Mouse (Mus musculus) hindbrain, embryonic 11.5 days (tissue): ENCODE measurements around the gene Sept8. TPM values are rescaled to one million over a fixed set of nuclear protein-coding genes. Genes with fewer than 3 reads are reported as not detected.

ENCODE experiments used
- ATAC-seq: fragments of 200-750 bp; cut with Nextera tagmentation; 2 replicates; pipeline ENCODE4 v1.8.0; 2017; ENCODE audit warnings: mild to moderate bottlenecking, moderate TSS enrichment, moderate library complexity; ENCODE audit not compliant: low FRiP score
- DNase-seq: peaks from one replicate; pipeline ENCODE4 v3.0.0-alpha.2; 2015; ENCODE audit warnings: low spot score
- H3K27ac ChIP-seq: fragments of 300-500 bp; sonication (generic); 2 replicates; pipeline ENCODE4 v1.5.1; 2014; ENCODE audit warnings: mild to moderate bottlenecking, low read depth, low read length
- H3K27me3 ChIP-seq: fragments of 300-500 bp; sonication (generic); 2 replicates; pipeline ENCODE4 v1.6.1; 2014; ENCODE audit warnings: mild to moderate bottlenecking, low read length, moderate library complexity, mixed read lengths; ENCODE audit not compliant: control insufficient read depth, insufficient read depth
- H3K36me3 ChIP-seq: fragments of 300-500 bp; sonication (generic); 2 replicates; pipeline ENCODE4 v1.6.1; 2014; ENCODE audit warnings: mild to moderate bottlenecking, low read length, moderate library complexity, mixed read lengths; ENCODE audit not compliant: control insufficient read depth, insufficient read depth
- H3K4me1 ChIP-seq: fragments of 300-500 bp; sonication (generic); replicated peaks from 2 replicates; pipeline ENCODE4 v1.6.1; 2014; ENCODE audit warnings: low read length, mixed read lengths; ENCODE audit not compliant: control insufficient read depth, insufficient read depth
- H3K4me2 ChIP-seq: fragments of 300-500 bp; sonication (generic); replicated peaks from 2 replicates; pipeline ENCODE4 v1.6.1; 2014; ENCODE audit warnings: mild to moderate bottlenecking, low read depth, low read length
- H3K4me3 ChIP-seq: fragments of 300-500 bp; sonication (generic); 2 replicates; pipeline ENCODE4 v1.5.1; 2014; ENCODE audit warnings: low read depth, low read length
- H3K9ac ChIP-seq: fragments of 300-500 bp; sonication (generic); 2 replicates; pipeline ENCODE4 v1.6.1; 2014; ENCODE audit warnings: low read depth, low read length
- H3K9me3 ChIP-seq: fragments of 300-500 bp; sonication (generic); 2 replicates; pipeline ENCODE4 v1.6.1; 2016; ENCODE audit warnings: low read length; ENCODE audit not compliant: control insufficient read depth
- WGBS: fragments of 180-500 bp; shearing (Covaris S2); extraction: QIAGEN DNeasy Blood & Tissue Kit; methylation state at CpG from one replicate; pipeline ENCODE4 v1.1.7; 2014; 5-methylcytosine and 5-hydroxymethylcytosine counted together
- polyA plus RNA-seq: library from polyadenylated mRNA; unstranded; fragments of >200 nt; fragmentation: Nextera tagmentation; extraction: Ambion mirVana; gene quantifications from 2 replicates; pipeline ENCODE4 v1.2.1, GENCODE M21; 2014

Sept8 gene
- polyA plus RNA-seq, 1 experiment from 2014 or later, result 13.5 TPM

- Histone ChIP-seq H3K9ac (no peak overlapping the region), H3K9me3 (no peaks in the 10 kb centered on the region), H3K36me3 (no peaks in the 10 kb centered on the region), H3K4me2 (no peak overlapping the region), H3K27ac (no peak overlapping the region), H3K4me1 (no peaks in the 10 kb centered on the region), H3K4me3 (no peak overlapping the region), H3K27me3 (no peaks in the 10 kb centered on the region)
- DNase-seq (no peak), ATAC-seq (no peak)
- WGBS, result 78% methylated on average over 9 of the region's 9 CpGs
These were observed 9.6 kb downstream of the Sept8 start for GRCm38 (mm10) chr11:53528397-53529252.

GRCm38 (mm10) chr11:53529253-53529557 is 10.1 kb downstream of the Sept8 start:
- no peaks in the 10 kb centered on the region; the same call in 1 of the 2 replicates for H3K36me3 ChIP-seq
- ATAC-seq (no peak), DNase-seq (no peak)
- no peak overlapping the region for H3K27ac ChIP-seq
- no peaks in the 10 kb centered on the region for H3K9me3 ChIP-seq
- no peak overlapping the region for H3K4me3 ChIP-seq
- no peak overlapping the region for H3K9ac ChIP-seq
- H3K4me2 ChIP-seq, result no peak overlapping the region
- H3K27me3 ChIP-seq, result no peaks in the 10 kb centered on the region
- whole genome bisulfite sequencing, result 75% methylated on average over 6 of the region's 6 CpGs
- H3K4me1 ChIP-seq, result no peaks in the 10 kb centered on the region

- WGBS, result 84% methylated on average over 9 of the region's 9 CpGs
- Histone ChIP-seq H3K4me1 (no peaks in the 10 kb centered on the region), H3K27ac (no peak overlapping the region), H3K4me3 (no peak overlapping the region), H3K36me3 (peaks cover 5% of the 10 kb centered on the region; the same call in 1 of the 2 replicates), H3K27me3 (no peaks in the 10 kb centered on the region), H3K4me2 (no peak overlapping the region), H3K9me3 (no peaks in the 10 kb centered on the region), H3K9ac (no peak overlapping the region)
- DNase-seq (no peak), ATAC-seq (no peak)
These were observed 10.9 kb downstream of the Sept8 start for GRCm38 (mm10) chr11:53530001-53530400.

- Histone ChIP-seq H3K9ac (no peak overlapping the region), H3K4me3 (no peak overlapping the region), H3K27me3 (no peaks in the 10 kb centered on the region), H3K36me3 (peaks cover 6% of the 10 kb centered on the region; the same call in 1 of the 2 replicates), H3K4me2 (no peak overlapping the region), H3K9me3 (no peaks in the 10 kb centered on the region), H3K4me1 (no peaks in the 10 kb centered on the region), H3K27ac (no peak overlapping the region)
- WGBS, result 94% methylated on average over 9 of the region's 10 CpGs
- ATAC-seq (no peak), DNase-seq (no peak)
These were observed 12.6 kb downstream of the Sept8 start for GRCm38 (mm10) chr11:53531578-53532230.

GRCm38 (mm10) chr11:53532231-53532620 is 13.2 kb downstream of the Sept8 start:
- H3K27ac ChIP-seq, result no peak overlapping the region
- ATAC-seq (no peak), DNase-seq (no peak)
- no peak overlapping the region for H3K4me3 ChIP-seq
- H3K27me3 ChIP-seq, result no peaks in the 10 kb centered on the region
- H3K9me3 ChIP-seq, result no peaks in the 10 kb centered on the region
- H3K4me1 ChIP-seq, result no peaks in the 10 kb centered on the region
- no peak overlapping the region for H3K9ac ChIP-seq
- WGBS, result 94% methylated on average over 1 of the region's 1 CpGs
- H3K36me3 ChIP-seq, result peaks cover 6% of the 10 kb centered on the region; the same call in 1 of the 2 replicates
- H3K4me2 ChIP-seq, result no peak overlapping the region

- Histone ChIP-seq H3K9me3 (no peaks in the 10 kb centered on the region), H3K4me3 (no peak overlapping the region), H3K4me1 (no peaks in the 10 kb centered on the region), H3K9ac (no peak overlapping the region), H3K27me3 (no peaks in the 10 kb centered on the region), H3K4me2 (no peak overlapping the region), H3K27ac (no peak overlapping the region), H3K36me3 (peaks cover 6% of the 10 kb centered on the region; the same call in 1 of the 2 replicates)
- DNase-seq (peak; percentile 21), ATAC-seq (no peak)
- 61% methylated on average over 15 of the region's 15 CpGs for WGBS
These were observed 20.0 kb downstream of the Sept8 start for GRCm38 (mm10) chr11:53539002-53539491.

GRCm38 (mm10) chr11:53540394-53540793 is 21.3 kb downstream of the Sept8 start:
- no peaks in the 10 kb centered on the region for H3K9me3 ChIP-seq
- 84% methylated on average over 3 of the region's 3 CpGs for WGBS
- no peak overlapping the region for H3K4me3 ChIP-seq
- no peaks in the 10 kb centered on the region for H3K27me3 ChIP-seq
- no peaks in the 10 kb centered on the region for H3K4me1 ChIP-seq
- no peak overlapping the region for H3K27ac ChIP-seq
- H3K36me3 ChIP-seq, result no peaks in the 10 kb centered on the region
- H3K9ac ChIP-seq, result no peak overlapping the region
- ATAC-seq, result no peak
- DNase-seq, result no peak
- no peak overlapping the region for H3K4me2 ChIP-seq

- H3K4me1 ChIP-seq, result no peaks in the 10 kb centered on the region
- no peak overlapping the region for H3K27ac ChIP-seq
- no peaks in the 10 kb centered on the region for H3K9me3 ChIP-seq
- ATAC-seq, result no peak
- H3K9ac ChIP-seq, result no peak overlapping the region
- no peak for DNase-seq
- H3K27me3 ChIP-seq, result no peaks in the 10 kb centered on the region
- H3K4me2 ChIP-seq, result no peak overlapping the region
- 81% methylated on average over 11 of the region's 11 CpGs for WGBS
- H3K4me3 ChIP-seq, result no peak overlapping the region
- H3K36me3 ChIP-seq, result no peaks in the 10 kb centered on the region
These were observed 22.2 kb downstream of the Sept8 start for GRCm38 (mm10) chr11:53541222-53541621.

GRCm38 (mm10) chr11:53543021-53543420 is 24.0 kb downstream of the Sept8 start:
- no peak overlapping the region for H3K4me3 ChIP-seq
- no peaks in the 10 kb centered on the region for H3K36me3 ChIP-seq
- no peaks in the 10 kb centered on the region for H3K9me3 ChIP-seq
- ATAC-seq, result no peak
- 76% methylated on average over 7 of the region's 7 CpGs for WGBS
- H3K9ac ChIP-seq, result no peak overlapping the region
- H3K4me1 ChIP-seq, result no peaks in the 10 kb centered on the region
- H3K27ac ChIP-seq, result no peak overlapping the region
- no peak overlapping the region for H3K4me2 ChIP-seq
- no peak for DNase-seq
- H3K27me3 ChIP-seq, result no peaks in the 10 kb centered on the region
